Mouse (Mus musculus): Measurements from ENCODE around the gene Hmgxb4.

Gene Hmgxb4

DNA sequence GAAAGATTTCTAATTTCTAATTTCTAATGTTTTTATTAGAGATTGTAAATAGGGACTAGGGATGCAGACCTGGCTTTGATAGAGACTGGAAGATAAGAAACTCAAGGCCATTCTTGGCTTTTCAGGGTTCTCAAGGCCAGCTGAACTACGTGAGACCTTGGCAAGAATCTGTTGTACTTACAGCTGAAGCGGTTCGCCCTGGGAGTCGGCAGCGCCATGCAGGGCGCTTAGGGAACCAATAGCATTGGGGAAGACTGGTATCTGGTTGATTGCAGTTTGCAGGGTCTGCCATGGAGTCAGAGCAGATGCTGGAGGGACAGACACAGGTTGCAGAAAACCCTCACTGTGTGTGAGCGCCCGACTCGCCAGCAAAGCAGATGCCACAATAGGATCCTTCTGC is 85.7 kb downstream of the Hmgxb4 start:
- DNase-seq, result no peak

All from embryo, embryonic 11 days (tissue).